Mouse (Mus musculus): ENCODE results near the gene Grhl1.
"Not testable (repeated sequence)": the region's sequence is repeated elsewhere in the genome, so short reads cannot be mapped to it uniquely, and the experiment has no call there.

The Grhl1 gene

DNA sequence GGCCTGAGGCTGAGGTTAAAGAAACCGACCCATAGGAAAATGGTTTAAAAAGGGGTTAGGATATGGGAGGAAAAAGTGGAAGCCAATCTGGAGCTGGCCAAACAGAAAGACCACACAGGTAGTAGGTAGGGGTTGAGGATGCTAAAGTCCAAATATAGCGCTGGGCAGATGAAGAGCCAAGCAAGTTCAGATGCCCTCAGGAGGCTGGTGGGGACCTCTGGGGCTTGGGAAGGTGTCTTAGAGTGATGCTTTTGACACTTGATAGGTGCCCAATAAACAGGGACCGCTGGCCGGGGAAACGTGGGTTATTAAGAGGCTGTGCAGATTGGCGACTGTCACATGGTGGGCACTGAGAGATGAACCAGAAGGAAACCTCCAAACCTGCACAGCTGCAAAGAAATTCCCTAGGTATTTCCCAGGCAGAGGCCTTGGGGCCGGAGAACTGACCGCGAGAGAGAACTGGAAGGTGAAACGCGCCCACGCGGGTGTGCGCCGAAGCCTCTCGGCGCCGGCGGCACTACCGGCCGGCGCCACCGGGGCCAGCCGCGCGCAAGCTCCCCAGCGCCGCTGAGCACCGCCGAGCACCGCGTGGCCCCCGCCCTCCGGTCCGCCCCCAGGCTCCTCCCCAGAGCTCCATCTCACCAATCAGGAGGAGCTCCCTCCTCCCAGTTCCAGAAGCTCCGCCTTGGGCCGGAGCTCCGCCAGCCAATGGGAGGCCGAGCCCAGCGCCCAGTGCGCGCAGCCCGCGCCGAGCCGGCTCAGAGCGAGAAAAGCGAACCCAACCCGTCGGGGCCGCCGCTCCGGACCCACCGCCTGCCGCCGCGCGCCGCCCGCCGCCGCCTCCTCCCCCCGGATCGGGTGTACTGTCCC, at the start of gene Grhl1:
Gene Grhl1 (plus strand): TSS at position 761 of the 870 bp plus-strand sequence.
- DNase-seq (ENCODE audit: extremely low spot score, low read depth, low spot score) = peak; percentile 61

DNA sequence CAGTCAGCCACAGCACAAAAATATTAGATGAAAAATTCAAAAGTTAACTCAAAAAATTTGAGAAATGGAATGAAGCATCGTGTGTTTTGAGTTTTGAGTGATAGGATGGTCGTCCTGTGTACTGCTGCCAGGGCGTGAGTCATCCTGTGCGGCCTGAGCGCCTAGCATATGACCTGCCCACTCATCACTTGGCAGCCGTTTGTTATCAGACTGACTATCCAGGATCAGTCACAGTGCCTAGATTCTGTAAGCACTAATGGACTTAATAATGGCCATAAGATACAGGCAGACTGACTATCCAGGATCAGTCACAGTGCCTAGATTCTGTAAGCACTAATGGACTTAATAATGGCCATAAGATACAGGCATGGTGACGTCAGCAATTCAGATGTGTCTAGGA, 47.0 kb upstream of the Grhl1 start:
- DNase-seq (ENCODE audit: extremely low spot score, low read depth, low spot score) = not testable (repeated sequence)

GRCm38 (mm10) chr12:24536390-24536789, 35.7 kb upstream of the Grhl1 start:
- DNase-seq (ENCODE audit: extremely low spot score, low read depth, low spot score) = no peak

DNA sequence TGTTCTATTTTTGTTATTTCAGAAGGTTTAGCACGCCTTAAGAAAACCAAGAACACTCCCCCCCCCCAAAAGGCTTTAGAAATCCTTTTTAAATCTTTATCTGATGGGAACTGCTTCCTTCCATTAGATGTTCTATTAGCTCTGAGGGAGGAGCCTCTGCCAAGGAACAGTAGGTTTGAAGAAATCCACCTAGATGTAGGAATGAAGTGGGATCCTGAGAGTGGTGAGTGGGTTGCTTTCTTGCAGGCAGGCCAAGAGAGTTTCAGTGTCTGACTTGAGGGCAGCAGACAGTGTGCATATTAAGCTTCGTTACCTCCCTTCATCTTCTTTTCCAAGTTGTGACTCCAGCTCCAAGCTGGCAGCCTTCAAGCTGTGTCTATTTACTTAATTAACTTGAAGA, 34.9 kb upstream of the Grhl1 start:
- no peak for DNase-seq (ENCODE audit: extremely low spot score, low read depth, low spot score)

DNA sequence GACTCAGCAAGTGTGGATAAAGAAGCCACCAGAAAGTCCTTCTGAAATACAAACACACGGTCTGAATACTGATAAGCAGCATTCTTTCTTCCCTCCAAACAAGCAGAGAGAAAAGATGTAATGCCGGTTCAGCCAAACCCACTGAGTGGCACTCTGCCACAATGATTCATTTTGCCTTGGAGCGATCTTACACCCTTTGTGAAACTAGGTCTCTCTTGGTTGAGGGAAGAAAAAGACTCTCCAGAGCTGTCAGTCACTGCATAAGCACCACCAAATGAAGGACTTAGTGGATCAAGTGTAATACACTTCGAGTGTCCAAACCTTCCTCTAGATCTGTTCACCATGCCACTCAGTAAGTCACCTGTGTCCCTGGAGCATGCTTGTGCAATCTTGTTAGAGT, 34.1 kb upstream of the Grhl1 start:
- no peak for DNase-seq (ENCODE audit: extremely low spot score, low read depth, low spot score)

DNA sequence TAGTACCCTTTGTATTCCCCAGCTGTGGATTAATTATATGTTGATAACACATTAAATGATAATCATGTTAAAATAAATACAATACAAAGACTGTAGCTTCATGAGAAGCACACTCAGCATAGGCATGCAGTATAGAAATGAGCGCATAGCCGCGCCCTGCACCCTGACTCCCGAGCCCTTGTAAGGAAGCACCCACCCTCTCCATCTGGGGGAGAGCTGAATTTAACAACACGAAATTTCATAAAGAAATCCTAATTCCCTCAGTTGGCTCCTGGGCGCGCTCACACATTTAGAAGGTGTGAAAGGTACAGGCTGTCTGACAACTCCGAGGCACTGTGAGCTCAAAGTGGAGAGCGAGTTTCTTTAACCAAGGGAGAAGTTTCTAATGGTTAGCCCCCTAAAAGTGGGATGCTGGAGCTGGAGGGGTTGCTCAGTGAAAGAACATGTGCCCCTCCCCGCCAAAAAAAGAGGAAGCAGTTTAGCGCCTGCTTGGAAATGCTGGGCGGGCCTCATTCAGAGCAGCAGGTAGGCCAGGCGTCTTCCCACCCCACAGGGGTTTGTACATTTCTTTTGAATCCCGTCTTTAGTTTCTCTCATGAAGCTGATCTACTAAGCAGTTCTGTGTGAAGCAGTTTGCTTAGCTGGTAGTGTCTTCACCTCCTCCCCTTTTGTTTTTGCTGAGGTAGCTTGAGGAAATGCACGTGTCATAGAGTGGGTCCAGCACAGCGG, 30.5 kb upstream of the Grhl1 start:
- no peak for DNase-seq (ENCODE audit: extremely low spot score, low read depth, low spot score)

GRCm38 (mm10) chr12:24547686-24548085, 24.4 kb upstream of the Grhl1 start:
- DNase-seq (ENCODE audit: extremely low spot score, low read depth, low spot score) = no peak

GRCm38 (mm10) chr12:24548885-24549284, 23.2 kb upstream of the Grhl1 start:
- no peak for DNase-seq (ENCODE audit: extremely low spot score, low read depth, low spot score)

DNA sequence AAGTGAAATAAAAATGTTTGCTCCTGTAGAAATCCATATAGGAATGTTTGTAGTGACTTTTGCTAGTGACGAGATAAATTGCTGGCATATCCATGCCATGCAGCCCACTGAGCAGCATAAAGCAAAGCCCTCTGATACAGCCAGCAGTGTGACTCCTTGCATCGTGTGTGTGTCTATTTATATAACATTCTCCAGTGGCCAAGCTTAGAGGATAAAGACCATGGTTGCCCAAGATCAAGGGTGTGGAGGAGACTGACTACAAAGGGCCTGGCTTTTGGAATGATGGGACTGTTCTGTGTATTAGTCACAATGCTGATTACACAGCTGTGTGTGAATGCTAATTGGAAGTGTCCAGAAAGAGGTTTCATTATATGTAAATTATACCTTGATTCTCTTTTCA, 19.6 kb upstream of the Grhl1 start:
- no peak for DNase-seq (ENCODE audit: extremely low spot score, low read depth, low spot score)

GRCm38 (mm10) chr12:24555976-24556375, 16.1 kb upstream of the Grhl1 start:
- DNase-seq (ENCODE audit: extremely low spot score, low read depth, low spot score) = no peak

DNA sequence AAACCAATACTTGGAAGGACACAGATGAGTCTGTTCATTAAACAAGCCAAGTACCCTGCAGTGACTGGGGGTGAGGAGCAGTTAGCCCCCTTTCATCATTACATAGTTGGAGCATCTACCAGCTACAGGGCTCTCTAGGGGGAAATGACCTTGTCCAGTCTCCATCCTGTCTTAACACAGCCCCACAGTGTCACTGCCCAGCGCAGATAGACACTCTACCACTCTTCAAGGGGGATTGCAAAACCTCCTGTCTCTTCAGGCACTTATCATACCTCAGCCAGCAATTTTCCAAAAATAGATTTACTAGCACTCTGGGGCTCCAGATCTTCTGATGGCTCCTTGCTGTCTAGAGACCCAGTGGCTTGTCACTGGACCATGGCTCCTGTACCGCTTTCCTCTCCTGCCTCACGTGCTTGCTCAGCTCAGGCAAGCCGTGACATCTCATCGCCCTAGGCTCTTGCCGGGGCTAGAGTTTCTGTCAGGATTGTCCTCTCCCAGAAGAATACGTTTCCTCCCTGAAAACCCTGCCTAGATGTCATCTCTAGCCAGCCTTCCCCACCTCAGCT, 8.6 kb upstream of the Grhl1 start:
- no peak for DNase-seq (ENCODE audit: extremely low spot score, low read depth, low spot score)

DNA sequence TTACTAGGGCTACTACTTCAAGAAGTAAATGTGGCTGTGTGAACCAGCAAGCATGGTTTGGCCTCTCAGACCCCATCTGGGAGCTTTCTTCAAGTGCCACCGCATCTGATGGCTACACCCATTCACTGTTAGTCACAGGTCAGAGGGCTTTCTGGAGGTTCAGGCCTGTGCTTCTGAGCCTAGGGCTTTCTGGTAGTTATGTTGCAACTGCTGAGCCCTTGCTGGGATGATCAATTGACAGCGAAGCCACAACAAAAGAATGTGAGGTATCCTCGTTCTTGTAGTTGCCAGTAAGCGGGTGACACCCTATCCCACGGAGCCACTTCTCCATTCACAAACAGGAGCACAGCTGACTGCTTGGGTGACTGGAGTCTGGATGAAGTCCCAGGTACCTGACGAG, 6.8 kb upstream of the Grhl1 start:
- DNase-seq (ENCODE audit: extremely low spot score, low read depth, low spot score) = no peak

- DNase-seq (ENCODE audit: extremely low spot score, low read depth, low spot score) = no peak
Observed at GRCm38 (mm10) chr12:24567606-24568005, 4.5 kb upstream of the Grhl1 start.

- DNase-seq (ENCODE audit: extremely low spot score, low read depth, low spot score) = no peak
Observed at GRCm38 (mm10) chr12:24572421-24573274, 565 bp downstream of the Grhl1 start.

DNA sequence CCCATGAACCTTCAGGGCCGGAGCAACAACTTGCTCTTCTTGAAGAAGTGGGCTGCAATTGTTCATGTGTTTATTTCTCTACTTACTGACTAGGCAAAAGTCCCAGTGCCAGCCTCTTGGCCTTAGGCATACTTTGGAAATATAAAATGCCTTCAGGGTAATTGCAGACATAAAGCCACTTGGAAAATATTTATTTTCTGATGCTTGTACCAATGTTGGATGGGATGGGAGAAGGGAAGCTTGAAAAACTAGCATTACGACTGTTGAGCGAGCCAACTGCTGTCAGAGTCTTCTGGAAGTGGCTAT, 1.1 kb downstream of the Grhl1 start:
- no peak for DNase-seq (ENCODE audit: extremely low spot score, low read depth, low spot score)

- no peak for DNase-seq (ENCODE audit: extremely low spot score, low read depth, low spot score)
Observed at GRCm38 (mm10) chr12:24574870-24575269, 2.8 kb downstream of the Grhl1 start.

GRCm38 (mm10) chr12:24580452-24580851, 8.4 kb downstream of the Grhl1 start:
- no peak for DNase-seq (ENCODE audit: extremely low spot score, low read depth, low spot score)

GRCm38 (mm10) chr12:24580996-24581683, 9.1 kb downstream of the Grhl1 start:
- no peak for DNase-seq (ENCODE audit: extremely low spot score, low read depth, low spot score)

- no peak for DNase-seq (ENCODE audit: extremely low spot score, low read depth, low spot score)
Observed at GRCm38 (mm10) chr12:24583653-24584052, 11.6 kb downstream of the Grhl1 start.

DNA sequence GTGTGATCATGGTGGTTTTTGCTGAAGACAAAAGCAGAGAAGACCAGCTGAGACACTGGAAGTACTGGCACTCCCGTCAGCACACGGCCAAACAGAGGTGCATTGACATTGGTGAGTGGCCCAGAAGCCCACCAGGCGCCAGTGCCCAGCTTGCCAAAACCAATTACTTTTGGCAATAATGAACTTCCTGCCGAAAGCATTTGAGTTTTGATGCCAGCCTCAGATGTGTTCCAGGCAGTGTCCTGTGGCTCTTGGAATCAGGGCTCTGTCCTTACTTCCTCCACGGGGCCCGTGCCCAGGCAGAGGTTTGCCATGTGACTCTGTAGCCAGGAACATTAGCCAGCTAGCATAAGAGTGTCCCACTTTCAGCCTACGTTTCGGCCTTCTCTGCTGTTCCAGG, 12.8 kb downstream of the Grhl1 start:
- DNase-seq (ENCODE audit: extremely low spot score, low read depth, low spot score) = no peak

GRCm38 (mm10) chr12:24586193-24586592, 14.1 kb downstream of the Grhl1 start:
- DNase-seq (ENCODE audit: extremely low spot score, low read depth, low spot score) = no peak
